Mouse (Mus musculus): ENCODE measurements around the gene Lepr. TPM values are rescaled to one million over a fixed set of nuclear protein-coding genes. Genes with fewer than 3 reads are reported as not detected.
"Not testable (repeated sequence)": the region's sequence is repeated elsewhere in the genome, so short reads cannot be mapped to it uniquely, and the experiment has no call there.

Lepr gene
- polyA plus RNA-seq, 1 experiment = 16.9 TPM

- no peak for DNase-seq (ENCODE audit: low spot score)
Measured at GRCm38 (mm10) chr4:101715805-101716204, 1.4 kb upstream of the Lepr start.

- no peak for DNase-seq (ENCODE audit: low spot score)
Measured at GRCm38 (mm10) chr4:101718991-101719580, 1.9 kb downstream of the Lepr start.

- no peak for DNase-seq (ENCODE audit: low spot score)
Measured at GRCm38 (mm10) chr4:101721705-101722104, 4.5 kb downstream of the Lepr start.

GRCm38 (mm10) chr4:101741973-101742372, 24.8 kb downstream of the Lepr start:
- no peak for DNase-seq (ENCODE audit: low spot score)

GRCm38 (mm10) chr4:101745534-101745933, 28.3 kb downstream of the Lepr start:
- no peak for DNase-seq (ENCODE audit: low spot score)

- DNase-seq (ENCODE audit: low spot score) = no peak
Measured at GRCm38 (mm10) chr4:101760490-101760889, 43.3 kb downstream of the Lepr start.

- DNase-seq (ENCODE audit: low spot score) = not testable (repeated sequence)
Measured at GRCm38 (mm10) chr4:101843923-101844322, 126.7 kb downstream of the Lepr start, which contains the start of gene B020004J07Rik. Gene B020004J07Rik (minus strand): TSS chr4:101844023.

GRCm38 (mm10) chr4:101850908-101851307, 133.7 kb downstream of the Lepr start:
- no peak for DNase-seq (ENCODE audit: low spot score)

GRCm38 (mm10) chr4:101860873-101861272, 143.7 kb downstream of the Lepr start:
- DNase-seq (ENCODE audit: low spot score) = no peak

GRCm38 (mm10) chr4:101862289-101862688, 145.1 kb downstream of the Lepr start:
- DNase-seq (ENCODE audit: low spot score) = no peak

Other genes with a start within 250 kb of the Lepr start
- gene Dnajc6, start 220.8 kb upstream of the Lepr start, polyA plus RNA-seq (2012; rRNA removed) = 3.4 TPM in 2 replicates
- gene Leprot, start 69.7 kb upstream of the Lepr start, polyA plus RNA-seq (2012; rRNA removed) = 139 and 158 TPM in 2 replicates
- not detected in 2 replicates for gene B020004J07Rik, start 126.6 kb downstream of the Lepr start, polyA plus RNA-seq (2012; rRNA removed)
- not detected in 2 replicates for gene C130073F10Rik, start 176.4 kb downstream of the Lepr start, polyA plus RNA-seq (2012; rRNA removed)
- 0.04 TPM in 1 of 2 replicates, not detected in the other for gene Gm12800, start 191.7 kb downstream of the Lepr start, polyA plus RNA-seq (2012; rRNA removed)
- gene Gm12794, start 223.0 kb downstream of the Lepr start, polyA plus RNA-seq (2012; rRNA removed) = not detected in 2 replicates